Mouse (Mus musculus) liver, postnatal 0 days (tissue): ENCODE results near the gene Plk1. TPM values are rescaled to one million over a fixed set of nuclear protein-coding genes. Genes with fewer than 3 reads are reported as not detected.
A peak's percentile ranks its signal among the peaks of the same experiment; 100 is the strongest.

Experiments
- ATAC-seq: fragments of 200-750 bp; cut with Nextera tagmentation; 2 replicates; pipeline ENCODE4 v1.8.0; 2017; ENCODE audit warnings: mild to moderate bottlenecking, moderate library complexity
- DNase-seq: peaks from one replicate; pipeline ENCODE4 v3.0.0-alpha.2; 2016
- H3K27ac ChIP-seq: fragments of 300-500 bp; sonication (generic); 2 replicates; pipeline ENCODE4 v1.5.1; 2014; ENCODE audit warnings: antibody characterized with exemption, moderate library complexity, mild to moderate bottlenecking, low read depth
- H3K27me3 ChIP-seq: fragments of 300-500 bp; sonication (generic); 2 replicates; pipeline ENCODE4 v1.6.1; 2014; ENCODE audit warnings: low read length, control low read depth, mixed read lengths; ENCODE audit not compliant: insufficient read depth
- H3K36me3 ChIP-seq: fragments of 300-500 bp; sonication (generic); replicated peaks from 2 replicates; pipeline ENCODE4 v1.6.1; 2014; ENCODE audit warnings: mild to moderate bottlenecking, control low read depth, low read length, moderate library complexity, mixed read lengths; ENCODE audit not compliant: insufficient read depth
- H3K4me1 ChIP-seq: fragments of 300-500 bp; sonication (generic); 2 replicates; pipeline ENCODE4 v1.6.1; 2014; ENCODE audit warnings: antibody characterized with exemption, mild to moderate bottlenecking, control low read depth; ENCODE audit not compliant: insufficient read depth
- H3K4me2 ChIP-seq: fragments of 300-500 bp; sonication (generic); 2 replicates; pipeline ENCODE4 v1.6.1; 2014; ENCODE audit warnings: low read depth, mild to moderate bottlenecking, low read length, moderate library complexity, mixed read lengths
- H3K4me3 ChIP-seq: fragments of 300-500 bp; sonication (generic); 2 replicates; pipeline ENCODE4 v1.5.1; 2014; ENCODE audit warnings: low read depth, low read length
- H3K9ac ChIP-seq: fragments of 300-500 bp; sonication (generic); replicated peaks from 2 replicates; pipeline ENCODE4 v1.6.1; 2014; ENCODE audit warnings: mild to moderate bottlenecking, moderate library complexity
- H3K9me3 ChIP-seq: fragments of 300-500 bp; sonication (generic); 2 replicates; pipeline ENCODE4 v1.6.1; 2016; ENCODE audit warnings: mild to moderate bottlenecking, control low read depth, low read length, mixed read lengths
- CTCF ChIP-seq: sonication (generic); IDR thresholded peaks from 2 replicates; pipeline ENCODE4 v1.5.1; 2016; ENCODE audit warnings: antibody characterized with exemption, low read depth
- EP300 ChIP-seq: IDR thresholded peaks from 2 replicates; pipeline ENCODE4 v1.6.1; 2016; ENCODE audit warnings: antibody characterized with exemption, low read depth, mild to moderate bottlenecking
- WGBS: fragments of 180-500 bp; shearing (Covaris S2); extraction: QIAGEN DNeasy Blood & Tissue Kit; methylation state at CpG from one replicate; pipeline ENCODE4 v1.1.7; 2014; ENCODE audit not compliant: insufficient replicate concordance; 5-methylcytosine and 5-hydroxymethylcytosine counted together
- polyA plus RNA-seq: library from polyadenylated mRNA; unstranded; fragments of >200 nt; fragmentation: Nextera tagmentation; extraction: Ambion mirVana; gene quantifications from 2 replicates; pipeline ENCODE4 v1.2.1, GENCODE M21; 2015

Plk1 gene
- polyA plus RNA-seq: 35.9 and 43.4 TPM in 2 replicates

- Histone ChIP-seq H3K4me3 (peak within 1 kb of the TSS; percentile 72), H3K4me2 (peak within 1 kb of the TSS; percentile 87), H3K27ac (peak within 1 kb of the TSS; percentile 82), H3K9me3 (no peaks in the 10 kb centered on the region), H3K36me3 (peaks cover 31% of the 10 kb centered on the region), H3K27me3 (no peaks in the 10 kb centered on the region), H3K4me1 (peaks cover 20% of the 10 kb centered on the region), H3K9ac (peak within 1 kb of the TSS; percentile 81)
- DNase-seq: peak; percentile 90
- ATAC-seq: peak; percentile 94
- 1% methylated on average over 63 of the region's 63 CpGs for WGBS
- TF ChIP-seq CTCF (no peak), EP300 (peak; percentile 44; the same call in 1 of the 2 replicates)
Measured at GRCm38 (mm10) chr7:122158915-122159902, at the start of gene Plk1. Plk1 (plus strand) TSS chr7:122159439.

GRCm38 (mm10) chr7:122123518-122123917 lies 35.7 kb upstream of the Plk1 start:
- no peaks in the 10 kb centered on the region for H3K27me3 ChIP-seq
- peaks cover 2% of the 10 kb centered on the region; the same call in 1 of the 2 replicates for H3K4me1 ChIP-seq
- no peak overlapping the region for H3K4me2 ChIP-seq
- peak overlapping the region; percentile 23; the same call in 1 of the 2 replicates for H3K27ac ChIP-seq
- no peak overlapping the region for H3K9ac ChIP-seq
- ATAC-seq: peak; percentile 56
- no peak for DNase-seq
- TF ChIP-seq EP300: no peak
- no peak for TF ChIP-seq CTCF
- 53% methylated on average over 4 of the region's 4 CpGs for WGBS
- peaks cover 37% of the 10 kb centered on the region for H3K36me3 ChIP-seq
- H3K9me3 ChIP-seq: no peaks in the 10 kb centered on the region
- no peak overlapping the region for H3K4me3 ChIP-seq

DNA sequence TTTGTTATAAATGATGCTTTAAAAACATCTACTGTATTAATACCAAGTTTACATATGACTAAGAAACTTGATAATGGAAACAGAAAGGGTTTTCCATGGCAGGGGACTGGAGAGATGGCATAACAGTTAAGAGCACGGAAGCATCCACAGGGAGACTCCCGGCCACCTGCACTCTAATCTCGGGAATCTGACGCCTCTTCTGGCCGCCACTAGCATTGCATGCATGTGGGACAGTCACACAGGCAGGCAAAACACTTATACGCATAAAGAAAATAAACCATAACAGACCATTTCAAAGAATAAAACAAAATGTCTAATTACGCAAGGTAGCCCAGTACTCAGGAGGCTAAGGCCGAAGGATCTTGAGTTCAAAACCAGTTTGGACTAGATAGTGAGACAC lies 33.6 kb upstream of the Plk1 start:
- TF ChIP-seq CTCF (peak; percentile 20; the same call in 1 of the 2 replicates), EP300 (no peak)
- Histone ChIP-seq H3K27me3 (no peaks in the 10 kb centered on the region), H3K9me3 (no peaks in the 10 kb centered on the region), H3K4me1 (peaks cover 2% of the 10 kb centered on the region; the same call in 1 of the 2 replicates), H3K4me2 (no peak overlapping the region), H3K36me3 (peaks cover 37% of the 10 kb centered on the region), H3K4me3 (no peak overlapping the region), H3K9ac (no peak overlapping the region), H3K27ac (no peak overlapping the region)
- ATAC-seq: no peak
- 82% methylated on average over 8 of the region's 8 CpGs for WGBS
- DNase-seq: no peak

- H3K27me3 ChIP-seq: no peaks in the 10 kb centered on the region
- H3K27ac ChIP-seq: no peak overlapping the region
- WGBS: 88% methylated on average over 11 of the region's 11 CpGs
- no peak for ATAC-seq
- TF ChIP-seq EP300: no peak
- TF ChIP-seq CTCF: no peak
- no peak overlapping the region for H3K9ac ChIP-seq
- no peaks in the 10 kb centered on the region for H3K9me3 ChIP-seq
- H3K4me3 ChIP-seq: no peak overlapping the region
- H3K4me2 ChIP-seq: no peak overlapping the region
- no peak for DNase-seq
- peaks cover 2% of the 10 kb centered on the region for H3K4me1 ChIP-seq
- peaks cover 34% of the 10 kb centered on the region for H3K36me3 ChIP-seq
Measured at GRCm38 (mm10) chr7:122126946-122127345, 32.3 kb upstream of the Plk1 start.

DNA sequence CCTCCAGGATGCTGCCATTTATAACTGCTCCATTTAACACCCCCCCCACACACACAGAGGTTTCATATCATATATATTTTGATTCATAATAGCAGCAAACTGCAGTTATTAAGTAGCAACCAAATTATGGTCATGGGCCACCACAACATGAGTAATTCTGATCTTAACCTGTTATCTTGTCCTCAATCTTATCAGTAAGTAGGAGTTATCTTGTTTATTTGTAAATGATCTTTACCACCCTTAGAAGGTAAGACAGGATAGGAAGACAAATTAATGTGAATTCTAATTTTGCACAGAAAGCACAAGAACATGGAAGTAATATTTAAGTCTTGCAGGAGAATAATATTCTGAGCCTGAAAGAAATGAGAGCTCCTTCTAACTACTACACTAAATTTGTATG lies 27.4 kb upstream of the Plk1 start:
- ATAC-seq (no peak), DNase-seq (no peak)
- Histone ChIP-seq H3K4me2 (peak overlapping the region; percentile 82), H3K4me3 (peak overlapping the region; percentile 75), H3K27ac (no peak overlapping the region), H3K4me1 (peaks cover 7% of the 10 kb centered on the region), H3K9ac (peak overlapping the region; percentile 84), H3K9me3 (no peaks in the 10 kb centered on the region), H3K36me3 (peaks cover 33% of the 10 kb centered on the region), H3K27me3 (no peaks in the 10 kb centered on the region)
- TF ChIP-seq EP300 (no peak), CTCF (no peak)

- Histone ChIP-seq H3K9ac (peak within 1 kb of the TSS; percentile 84), H3K36me3 (peaks cover 30% of the 10 kb centered on the region), H3K4me1 (peaks cover 7% of the 10 kb centered on the region), H3K4me3 (peak within 1 kb of the TSS; percentile 75), H3K4me2 (peak within 1 kb of the TSS; percentile 82), H3K27me3 (no peaks in the 10 kb centered on the region), H3K27ac (peak within 1 kb of the TSS; percentile 75), H3K9me3 (no peaks in the 10 kb centered on the region)
- DNase-seq: peak; percentile 99
- WGBS: under 1% methylated on average over 54 of the region's 54 CpGs
- TF ChIP-seq EP300 (no peak), CTCF (no peak)
- ATAC-seq: peak; percentile 100
Measured at GRCm38 (mm10) chr7:122132497-122133337, 26.5 kb upstream of the Plk1 start, which contains the start of the genes Palb2 and Dctn5. Palb2 (minus strand) TSS chr7:122132985. Dctn5 (plus strand) TSS chr7:122133041.
